Mouse (Mus musculus) limb, embryonic 14.5 days (tissue): ENCODE results near the gene Tjap1. TPM values are rescaled to one million over a fixed set of nuclear protein-coding genes. Genes with fewer than 3 reads are reported as not detected.

ENCODE experiments used
- ATAC-seq: fragments of 200-750 bp; cut with Nextera tagmentation; 2 replicates; pipeline ENCODE4 v1.8.0; 2017; ENCODE audit warnings: low read depth, moderate number of reproducible peaks, moderate TSS enrichment; ENCODE audit not compliant: low FRiP score
- DNase-seq: peaks from one replicate; pipeline ENCODE4 v3.0.0-alpha.2; 2015; ENCODE audit warnings: low spot score
- H3K27ac ChIP-seq: fragments of 300-500 bp; sonication (generic); replicated peaks from 2 replicates; pipeline ENCODE4 v1.5.1; 2014; ENCODE audit warnings: low read depth, mild to moderate bottlenecking, low read length, moderate library complexity, mixed read lengths
- H3K27me3 ChIP-seq: fragments of 300-500 bp; sonication (generic); 2 replicates; pipeline ENCODE4 v1.6.1; 2014; ENCODE audit warnings: low read length, mixed read lengths; ENCODE audit not compliant: control insufficient read depth, insufficient read depth
- H3K36me3 ChIP-seq: fragments of 300-500 bp; sonication (generic); 2 replicates; pipeline ENCODE4 v1.6.1; 2014; ENCODE audit warnings: mild to moderate bottlenecking, low read length, moderate library complexity, mixed read lengths; ENCODE audit not compliant: control insufficient read depth, insufficient read depth
- H3K4me1 ChIP-seq: fragments of 300-500 bp; sonication (generic); 2 replicates; pipeline ENCODE4 v1.6.1; 2014; ENCODE audit warnings: antibody characterized with exemption, low read length, mixed read lengths; ENCODE audit not compliant: control insufficient read depth, insufficient read depth
- H3K4me2 ChIP-seq: fragments of 300-500 bp; sonication (generic); replicated peaks from 2 replicates; pipeline ENCODE4 v1.6.1; 2014; ENCODE audit warnings: low read depth, mild to moderate bottlenecking, low read length, moderate library complexity; ENCODE audit not compliant: severe bottlenecking
- H3K4me3 ChIP-seq: fragments of 300-500 bp; sonication (generic); replicated peaks from 2 replicates; pipeline ENCODE4 v1.5.1; 2014; ENCODE audit warnings: low read length
- H3K9ac ChIP-seq: fragments of 300-500 bp; sonication (generic); 2 replicates; pipeline ENCODE4 v1.6.1; 2014; ENCODE audit warnings: mild to moderate bottlenecking, low read depth, low read length, moderate library complexity; ENCODE audit not compliant: severe bottlenecking
- H3K9me3 ChIP-seq: fragments of 300-500 bp; sonication (generic); 2 replicates; pipeline ENCODE4 v1.6.1; 2016; ENCODE audit warnings: low read length; ENCODE audit not compliant: control insufficient read depth
- POLR2A ChIP-seq: fragments of 200-500 bp; IDR thresholded peaks from 2 replicates; pipeline ENCODE4 v1.8.0; 2012; ENCODE audit warnings: inconsistent platforms, mild to moderate bottlenecking, moderate library complexity, borderline replicate concordance; ENCODE audit not compliant: insufficient read depth, insufficient read length; ENCODE audit errors: extremely low read depth
- WGBS: fragments of 180-500 bp; shearing (Covaris S2); extraction: QIAGEN DNeasy Blood & Tissue Kit; methylation state at CpG from one replicate; pipeline ENCODE4 v1.1.7; 2014; 5-methylcytosine and 5-hydroxymethylcytosine counted together
- polyA plus RNA-seq, 2 experiments: library from polyadenylated mRNA; depleted of rRNA in 1 of 2; stranded (reverse) in 1 of 2; unstranded in 1 of 2; fragments of >200 nt; fragmentation: Nextera tagmentation in 1 of 2; extraction: Ambion mirVana in 1 of 2; gene quantifications; 2 replicates each; pipeline versions ENCODE4 v1.2.1 to v1.2.3; 2012 to 2014

The Tjap1 gene
- polyA plus RNA-seq, 2 experiments = 50.6 to 117 TPM

- Histone ChIP-seq H3K4me3 (no peak overlapping the region), H3K27me3 (no peaks in the 10 kb centered on the region), H3K4me2 (no peak overlapping the region), H3K27ac (no peak overlapping the region), H3K9ac (no peak overlapping the region), H3K9me3 (no peaks in the 10 kb centered on the region), H3K4me1 (no peaks in the 10 kb centered on the region), H3K36me3 (peaks cover 88% of the 10 kb centered on the region)
- WGBS = 93% methylated on average over 15 of the region's 15 CpGs
- no peak for TF ChIP-seq POLR2A
- no peak for ATAC-seq
- no peak for DNase-seq
Measured at GRCm38 (mm10) chr17:46239516-46240114, 43.2 kb downstream of the Tjap1 start.

- no peaks in the 10 kb centered on the region for H3K9me3 ChIP-seq
- H3K27ac ChIP-seq = no peak overlapping the region
- H3K4me3 ChIP-seq = no peak overlapping the region
- peaks cover 85% of the 10 kb centered on the region for H3K36me3 ChIP-seq
- ATAC-seq (no peak), DNase-seq (no peak)
- no peak overlapping the region for H3K9ac ChIP-seq
- H3K4me2 ChIP-seq = no peak overlapping the region
- no peaks in the 10 kb centered on the region for H3K27me3 ChIP-seq
- no peak for TF ChIP-seq POLR2A
- H3K4me1 ChIP-seq = no peaks in the 10 kb centered on the region
- 82% methylated on average over 5 of the region's 5 CpGs for WGBS
Measured at GRCm38 (mm10) chr17:46237480-46237879, 45.3 kb downstream of the Tjap1 start.

DNA sequence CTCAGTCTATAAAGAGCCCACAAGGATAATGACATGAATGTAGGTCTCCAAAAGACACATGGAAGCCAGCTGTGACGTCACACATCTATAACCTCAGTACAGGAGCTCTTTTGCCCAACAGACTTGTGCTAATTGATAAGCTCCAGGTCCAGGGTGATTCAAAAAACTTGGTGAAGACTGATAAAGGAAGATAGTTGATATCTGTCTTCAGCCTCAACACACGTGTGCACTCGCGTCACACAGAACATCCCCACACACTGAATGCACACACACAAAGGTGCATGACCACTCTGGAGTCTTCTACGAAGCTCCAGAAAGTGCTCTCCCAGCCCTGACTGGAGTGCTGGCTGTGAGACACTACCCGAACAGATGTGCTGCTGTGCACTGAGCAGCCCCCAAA is 45.7 kb downstream of the Tjap1 start:
- ATAC-seq = no peak
- Histone ChIP-seq H3K4me2 (no peak overlapping the region), H3K27me3 (no peaks in the 10 kb centered on the region), H3K9ac (no peak overlapping the region), H3K9me3 (no peaks in the 10 kb centered on the region), H3K27ac (no peak overlapping the region), H3K4me3 (no peak overlapping the region), H3K36me3 (peaks cover 82% of the 10 kb centered on the region), H3K4me1 (no peaks in the 10 kb centered on the region)
- WGBS = 95% methylated on average over 6 of the region's 6 CpGs
- no peak for TF ChIP-seq POLR2A
- no peak for DNase-seq

- TF ChIP-seq POLR2A = no peak
- no peak for ATAC-seq
- H3K36me3 ChIP-seq = peaks cover 80% of the 10 kb centered on the region
- H3K4me3 ChIP-seq = no peak overlapping the region
- no peak overlapping the region for H3K4me2 ChIP-seq
- no peak overlapping the region for H3K9ac ChIP-seq
- H3K27me3 ChIP-seq = no peaks in the 10 kb centered on the region
- H3K27ac ChIP-seq = no peak overlapping the region
- no peaks in the 10 kb centered on the region for H3K4me1 ChIP-seq
- no peaks in the 10 kb centered on the region for H3K9me3 ChIP-seq
- 95% methylated on average over 1 of the region's 1 CpGs for WGBS
- no peak for DNase-seq
Measured at GRCm38 (mm10) chr17:46236067-46236466, 46.8 kb downstream of the Tjap1 start.

DNA sequence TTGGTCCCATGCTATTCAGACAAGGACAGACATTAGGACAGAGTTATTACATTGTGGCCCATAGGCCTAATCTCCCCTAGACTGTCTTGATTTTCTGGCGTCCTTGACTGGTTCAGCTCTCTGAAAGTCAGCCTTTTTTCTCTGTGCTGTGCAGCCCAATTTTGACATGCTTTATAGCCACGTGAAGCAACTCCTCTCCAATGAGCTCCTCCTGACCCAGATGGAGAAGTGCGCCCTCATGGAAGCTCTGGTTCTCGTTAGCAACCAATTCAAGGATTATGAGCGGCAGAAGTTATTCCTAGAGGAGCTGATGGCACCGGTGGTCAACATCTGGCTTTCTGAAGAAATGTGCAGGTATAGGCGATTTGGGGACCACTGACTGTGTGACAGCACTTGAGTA is 55.2 kb downstream of the Tjap1 start:
- Histone ChIP-seq H3K4me2 (no peak overlapping the region), H3K27ac (no peak overlapping the region), H3K4me1 (no peaks in the 10 kb centered on the region), H3K4me3 (no peak overlapping the region), H3K36me3 (peaks cover 93% of the 10 kb centered on the region), H3K27me3 (no peaks in the 10 kb centered on the region), H3K9me3 (no peaks in the 10 kb centered on the region), H3K9ac (no peak overlapping the region)
- no peak for ATAC-seq
- DNase-seq = no peak
- 36% methylated on average over 7 of the region's 7 CpGs for WGBS
- TF ChIP-seq POLR2A = no peak

DNA sequence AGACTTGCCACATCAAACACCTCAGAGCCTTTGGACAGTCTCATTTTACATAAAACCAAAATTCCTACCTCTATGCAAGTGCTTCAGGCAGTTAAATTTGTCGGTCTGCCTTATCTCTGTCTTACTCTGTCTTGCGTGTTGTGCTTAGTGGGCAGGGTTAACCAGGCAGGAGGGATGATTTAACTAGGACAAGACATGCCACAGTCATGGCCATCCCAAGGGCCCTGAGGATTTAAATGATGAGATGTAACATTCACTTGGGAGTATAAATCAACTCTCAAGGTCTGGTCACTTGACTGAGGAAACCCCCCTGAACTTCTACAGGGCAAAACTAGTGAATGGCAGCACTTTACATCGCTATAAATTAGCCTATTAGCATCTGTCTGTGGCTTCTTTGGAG is 61.2 kb downstream of the Tjap1 start:
- Histone ChIP-seq H3K4me3 (no peak overlapping the region), H3K36me3 (peaks cover 98% of the 10 kb centered on the region), H3K27me3 (no peaks in the 10 kb centered on the region), H3K4me1 (no peaks in the 10 kb centered on the region), H3K9me3 (no peaks in the 10 kb centered on the region), H3K4me2 (no peak overlapping the region), H3K9ac (no peak overlapping the region), H3K27ac (no peak overlapping the region)
- WGBS = 89% methylated on average over 3 of the region's 3 CpGs
- DNase-seq (no peak), ATAC-seq (no peak)
- TF ChIP-seq POLR2A = no peak
